Mouse (Mus musculus) midbrain, embryonic 14.5 days (tissue): Measurements from ENCODE around the gene Mical2. TPM values are rescaled to one million over a fixed set of nuclear protein-coding genes. Genes with fewer than 3 reads are reported as not detected.

ENCODE experiments used
- ATAC-seq: fragments of 200-750 bp; cut with Nextera tagmentation; 2 replicates; pipeline ENCODE4 v1.8.0; 2017; ENCODE audit warnings: moderate number of reproducible peaks, moderate library complexity; ENCODE audit not compliant: low FRiP score, low TSS enrichment
- DNase-seq: peaks from one replicate; pipeline ENCODE4 v3.0.0-alpha.2; 2015
- H3K27ac ChIP-seq: fragments of 300-500 bp; sonication (generic); replicated peaks from 2 replicates; pipeline ENCODE4 v1.5.1; 2014; ENCODE audit warnings: mild to moderate bottlenecking, low read depth, low read length, moderate library complexity
- H3K27me3 ChIP-seq: fragments of 300-500 bp; sonication (generic); 2 replicates; pipeline ENCODE4 v1.6.1; 2014; ENCODE audit warnings: low read length, control low read depth, mixed read lengths; ENCODE audit not compliant: control insufficient read depth, insufficient read depth
- H3K36me3 ChIP-seq: fragments of 300-500 bp; sonication (generic); 2 replicates; pipeline ENCODE4 v1.6.1; 2014; ENCODE audit warnings: low read length, control low read depth; ENCODE audit not compliant: control insufficient read depth, insufficient read depth
- H3K4me1 ChIP-seq: fragments of 300-500 bp; sonication (generic); 2 replicates; pipeline ENCODE4 v1.6.1; 2014; ENCODE audit warnings: mild to moderate bottlenecking, antibody characterized with exemption, low read length, control low read depth; ENCODE audit not compliant: control insufficient read depth, insufficient read depth
- H3K4me2 ChIP-seq: fragments of 300-500 bp; sonication (generic); 2 replicates; pipeline ENCODE4 v1.6.1; 2014; ENCODE audit warnings: mild to moderate bottlenecking, low read length, moderate library complexity
- H3K4me3 ChIP-seq: fragments of 300-500 bp; sonication (generic); replicated peaks from 2 replicates; pipeline ENCODE4 v1.5.1; 2014; ENCODE audit warnings: low read depth, low read length
- H3K9ac ChIP-seq: fragments of 300-500 bp; sonication (generic); replicated peaks from 2 replicates; pipeline ENCODE4 v1.6.1; 2014; ENCODE audit warnings: mild to moderate bottlenecking, low read length, moderate library complexity
- H3K9me3 ChIP-seq: fragments of 300-500 bp; sonication (generic); 2 replicates; pipeline ENCODE4 v1.6.1; 2016; ENCODE audit warnings: low read length, control low read depth, mixed read lengths; ENCODE audit not compliant: control insufficient read depth
- WGBS: fragments of 180-500 bp; shearing (Covaris S2); extraction: QIAGEN DNeasy Blood & Tissue Kit; methylation state at CpG from one replicate; pipeline ENCODE4 v1.1.7; 2014; 5-methylcytosine and 5-hydroxymethylcytosine counted together
- polyA plus RNA-seq: library from polyadenylated mRNA; unstranded; fragments of >200 nt; fragmentation: Nextera tagmentation; extraction: Ambion mirVana; gene quantifications from 2 replicates; pipeline ENCODE4 v1.2.1, GENCODE M21; 2014

Gene Mical2
- polyA plus RNA-seq, 1 experiment from 2014 or later: 1.6 TPM

DNA sequence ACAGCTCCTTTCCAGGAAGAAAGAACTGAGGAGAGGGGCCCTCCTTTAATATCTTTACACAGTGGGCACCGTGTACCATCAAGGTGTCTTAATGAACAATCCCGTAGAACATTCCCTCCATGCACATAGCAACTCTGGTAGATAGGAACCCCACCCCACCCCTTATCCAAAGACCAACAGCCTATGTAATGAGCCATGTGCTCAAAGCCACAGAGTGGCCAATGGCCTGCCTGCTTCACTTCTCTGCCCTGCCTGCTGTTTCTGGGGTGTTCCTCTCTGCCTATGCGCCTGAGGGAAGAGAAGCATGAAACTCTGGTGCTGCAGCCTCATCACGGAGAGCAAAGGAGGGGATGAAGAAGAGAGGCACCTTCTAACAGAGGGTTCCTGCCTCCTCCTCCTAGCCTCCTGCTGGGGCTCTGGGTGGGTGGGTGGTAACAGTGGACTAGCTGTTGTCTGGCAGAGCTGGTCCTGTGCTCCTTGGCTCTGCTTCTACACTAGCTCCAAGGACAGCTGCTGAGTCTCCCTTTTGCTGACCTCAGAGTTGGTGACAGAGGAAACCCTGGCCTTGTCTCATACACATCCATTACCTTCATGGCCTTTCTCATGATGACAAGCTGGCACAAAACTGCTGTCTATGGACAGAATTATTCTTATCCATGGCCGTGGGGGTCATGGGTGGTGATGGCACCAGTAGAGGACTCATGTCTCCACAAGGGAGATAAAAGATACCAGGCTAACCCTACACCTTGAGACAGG lies 62.9 kb downstream of the Mical2 start:
- Histone ChIP-seq H3K27me3 (no peaks in the 10 kb centered on the region), H3K4me1 (no peaks in the 10 kb centered on the region), H3K9ac (no peak overlapping the region), H3K4me2 (no peak overlapping the region), H3K9me3 (no peaks in the 10 kb centered on the region), H3K27ac (no peak overlapping the region), H3K36me3 (no peaks in the 10 kb centered on the region), H3K4me3 (no peak overlapping the region)
- no peak for ATAC-seq
- 91% methylated on average over 5 of the region's 5 CpGs for whole genome bisulfite sequencing
- DNase-seq: no peak

DNA sequence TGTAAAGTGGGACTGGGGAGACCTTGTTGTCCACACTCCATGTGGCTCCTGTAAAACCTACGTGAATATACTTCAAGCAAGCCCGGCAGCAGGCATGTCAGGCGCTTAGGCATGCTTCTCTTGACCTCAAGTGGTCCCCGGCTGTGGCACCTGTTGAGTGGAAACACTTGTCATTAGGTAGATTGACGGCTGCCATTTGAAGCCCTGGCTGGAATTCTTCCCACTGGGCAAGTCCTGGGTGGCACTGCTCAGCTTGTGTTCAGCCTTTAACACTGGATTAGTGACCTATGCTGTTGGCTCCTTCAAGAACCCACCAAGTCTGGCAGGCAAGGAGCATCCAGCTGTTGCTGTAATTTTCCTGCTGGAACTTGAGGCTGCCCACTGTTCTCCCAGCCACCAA lies 63.9 kb downstream of the Mical2 start:
- ATAC-seq (no peak), DNase-seq (no peak)
- Histone ChIP-seq H3K36me3 (no peaks in the 10 kb centered on the region), H3K27me3 (no peaks in the 10 kb centered on the region), H3K9ac (no peak overlapping the region), H3K27ac (no peak overlapping the region), H3K4me1 (no peaks in the 10 kb centered on the region), H3K4me3 (no peak overlapping the region), H3K4me2 (no peak overlapping the region), H3K9me3 (no peaks in the 10 kb centered on the region)
- 71% methylated on average over 5 of the region's 5 CpGs for WGBS

DNA sequence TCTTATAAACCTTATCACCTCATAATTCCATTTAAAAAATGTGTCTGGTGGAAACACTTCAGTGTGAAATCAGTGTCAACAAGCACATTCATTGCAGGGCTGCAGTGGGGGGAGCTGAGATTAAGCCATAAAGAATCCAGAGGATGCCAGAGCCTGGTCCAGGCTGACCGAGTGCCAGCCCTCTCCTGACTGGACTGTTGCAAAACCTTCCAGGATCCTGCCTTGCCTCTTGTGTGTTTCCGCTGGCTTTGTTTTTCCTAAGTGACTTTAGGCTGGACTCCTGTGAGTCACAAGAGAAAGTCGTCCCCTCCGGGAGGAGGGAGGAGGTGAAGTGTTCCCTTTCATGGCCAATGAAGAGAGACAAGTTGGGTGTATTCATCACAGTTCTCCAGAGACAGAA lies 64.3 kb downstream of the Mical2 start:
- Histone ChIP-seq H3K4me2 (no peak overlapping the region), H3K27me3 (no peaks in the 10 kb centered on the region), H3K27ac (no peak overlapping the region), H3K4me1 (no peaks in the 10 kb centered on the region), H3K36me3 (no peaks in the 10 kb centered on the region), H3K4me3 (no peak overlapping the region), H3K9me3 (no peaks in the 10 kb centered on the region), H3K9ac (no peak overlapping the region)
- WGBS: 34% methylated on average over 4 of the region's 4 CpGs
- DNase-seq (no peak), ATAC-seq (no peak)

DNA sequence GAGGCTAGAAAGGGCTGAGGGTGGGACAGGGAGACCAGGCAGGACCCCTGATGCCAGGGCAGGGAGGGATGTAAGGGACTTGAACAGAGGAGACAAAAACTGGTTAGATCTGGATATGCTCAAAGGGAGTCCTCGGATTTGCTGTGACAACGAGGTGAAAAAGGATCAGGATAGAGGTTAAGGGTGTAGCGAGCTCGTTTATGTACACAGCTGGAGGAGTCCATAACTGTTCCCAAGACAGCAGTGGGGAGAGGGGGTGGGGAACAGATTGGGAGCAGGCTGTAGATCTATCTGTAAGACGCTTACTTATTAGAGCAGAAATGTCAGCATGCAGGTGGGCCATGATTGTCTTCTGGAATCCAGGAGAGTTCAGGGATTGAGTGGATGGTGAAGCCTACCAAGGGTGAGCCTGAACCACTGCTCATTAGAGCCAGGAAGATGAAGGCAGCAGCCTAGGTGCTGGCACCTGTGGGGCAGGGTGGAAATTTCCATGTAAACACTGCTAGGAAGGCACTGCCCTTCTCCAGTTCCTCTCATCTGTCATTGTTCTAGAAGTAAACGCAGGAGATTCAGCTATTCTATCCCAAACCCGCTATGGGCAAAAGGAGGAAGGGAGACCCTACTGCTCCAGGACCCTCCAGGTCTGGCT lies 67.9 kb downstream of the Mical2 start:
- H3K27me3 ChIP-seq: no peaks in the 10 kb centered on the region
- ATAC-seq: no peak
- WGBS: 81% methylated on average over 7 of the region's 7 CpGs
- no peak for DNase-seq
- no peak overlapping the region for H3K4me2 ChIP-seq
- no peak overlapping the region for H3K9ac ChIP-seq
- no peaks in the 10 kb centered on the region for H3K4me1 ChIP-seq
- no peak overlapping the region for H3K27ac ChIP-seq
- H3K36me3 ChIP-seq: no peaks in the 10 kb centered on the region
- no peaks in the 10 kb centered on the region for H3K9me3 ChIP-seq
- no peak overlapping the region for H3K4me3 ChIP-seq

DNA sequence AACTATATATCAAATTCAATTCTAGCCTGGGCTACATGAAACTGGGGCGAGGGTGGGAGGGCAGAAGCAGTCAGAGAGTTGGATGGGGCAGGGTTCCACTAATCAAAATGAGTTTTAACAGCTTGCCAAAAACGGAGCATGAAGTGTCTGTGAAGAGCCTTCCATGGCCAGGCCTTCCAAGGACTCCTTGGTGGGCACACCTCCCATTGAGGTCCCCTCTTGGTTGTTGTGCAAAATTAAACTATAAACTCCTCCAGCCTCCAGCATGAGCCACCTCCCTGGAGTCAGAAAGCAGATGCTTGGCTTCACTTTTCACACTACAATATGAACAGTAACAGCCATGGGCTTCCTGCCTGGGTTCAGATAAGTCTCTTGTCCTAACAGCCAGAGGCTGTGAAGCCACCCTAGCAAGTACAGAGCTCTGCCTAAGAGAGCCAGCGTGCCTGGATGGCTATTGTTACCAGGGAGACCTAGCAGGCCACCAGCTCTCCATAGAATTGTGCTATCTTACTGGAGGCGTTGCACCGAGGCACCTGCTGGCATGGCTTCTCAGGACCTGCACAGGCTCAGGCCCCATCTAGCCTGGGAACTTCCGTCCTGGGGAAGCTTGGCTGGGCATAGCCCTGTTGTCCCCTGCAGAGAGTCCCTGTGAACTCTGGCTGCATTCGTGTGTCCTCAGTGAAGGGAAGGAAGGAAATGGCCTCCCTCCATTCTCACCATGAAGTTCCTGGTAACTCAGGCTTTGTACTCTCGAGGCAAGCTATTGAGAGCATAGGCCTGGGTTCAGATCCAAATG lies 70.0 kb downstream of the Mical2 start:
- Histone ChIP-seq H3K36me3 (no peaks in the 10 kb centered on the region), H3K4me1 (no peaks in the 10 kb centered on the region), H3K27ac (no peak overlapping the region), H3K27me3 (no peaks in the 10 kb centered on the region), H3K4me3 (no peak overlapping the region), H3K9me3 (no peaks in the 10 kb centered on the region), H3K4me2 (no peak overlapping the region), H3K9ac (no peak overlapping the region)
- ATAC-seq (no peak), DNase-seq (no peak)
- WGBS: 52% methylated on average over 8 of the region's 8 CpGs

DNA sequence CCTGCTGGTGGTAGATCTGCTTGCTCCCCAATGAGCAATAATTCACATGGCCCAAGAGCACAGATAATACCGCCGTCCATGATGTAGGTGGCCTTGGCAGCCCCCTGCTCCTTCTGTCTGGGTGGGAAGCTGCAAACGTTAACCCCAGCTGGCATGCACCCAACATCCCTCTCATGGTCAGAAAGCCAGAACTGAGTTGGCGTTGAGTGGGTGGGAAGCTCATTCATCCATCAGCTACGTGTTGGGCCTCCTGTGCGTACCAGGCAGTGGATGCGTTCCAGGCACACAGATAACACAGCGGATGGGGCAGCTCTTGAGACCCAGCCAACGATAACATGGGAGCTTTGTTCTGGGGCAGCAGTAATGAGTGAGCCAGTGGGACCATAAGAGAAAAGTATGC lies 72.4 kb downstream of the Mical2 start:
- Histone ChIP-seq H3K27me3 (no peaks in the 10 kb centered on the region), H3K9me3 (no peaks in the 10 kb centered on the region), H3K4me1 (no peaks in the 10 kb centered on the region), H3K4me2 (no peak overlapping the region), H3K27ac (no peak overlapping the region), H3K36me3 (no peaks in the 10 kb centered on the region), H3K4me3 (no peak overlapping the region), H3K9ac (no peak overlapping the region)
- DNase-seq (no peak), ATAC-seq (no peak)
- WGBS: 83% methylated on average over 9 of the region's 9 CpGs

DNA sequence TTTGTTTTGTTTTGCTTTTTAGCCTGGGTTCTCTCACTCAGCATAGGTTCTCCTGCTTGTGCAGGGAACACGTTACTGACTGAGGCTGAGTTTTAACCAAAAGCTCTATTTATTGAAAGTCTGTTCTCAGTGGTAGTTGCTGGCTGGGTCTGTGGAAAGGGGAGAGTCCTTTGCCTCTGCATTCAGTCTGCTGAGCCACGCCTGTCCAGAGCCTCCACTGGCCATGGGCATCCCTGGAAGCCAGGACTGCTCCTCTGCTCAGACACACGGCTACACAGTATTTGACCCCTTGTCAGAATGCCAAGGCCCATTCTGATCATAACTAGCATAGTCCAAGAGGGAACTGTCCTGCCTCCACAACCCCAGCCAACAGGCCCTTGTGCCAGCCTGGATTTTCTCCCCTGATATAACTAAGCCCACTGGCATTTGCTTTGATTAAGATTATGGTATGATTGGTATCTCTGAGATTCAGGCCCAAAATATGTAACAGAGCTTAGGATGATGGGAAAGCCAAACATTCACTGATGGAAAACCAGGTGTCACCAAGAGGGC lies 73.3 kb downstream of the Mical2 start:
- no peaks in the 10 kb centered on the region for H3K9me3 ChIP-seq
- H3K27ac ChIP-seq: no peak overlapping the region
- DNase-seq: no peak
- no peaks in the 10 kb centered on the region for H3K4me1 ChIP-seq
- ATAC-seq: no peak
- no peaks in the 10 kb centered on the region for H3K27me3 ChIP-seq
- H3K36me3 ChIP-seq: no peaks in the 10 kb centered on the region
- 84% methylated on average over 3 of the region's 3 CpGs for WGBS
- no peak overlapping the region for H3K4me2 ChIP-seq
- no peak overlapping the region for H3K9ac ChIP-seq
- H3K4me3 ChIP-seq: no peak overlapping the region

DNA sequence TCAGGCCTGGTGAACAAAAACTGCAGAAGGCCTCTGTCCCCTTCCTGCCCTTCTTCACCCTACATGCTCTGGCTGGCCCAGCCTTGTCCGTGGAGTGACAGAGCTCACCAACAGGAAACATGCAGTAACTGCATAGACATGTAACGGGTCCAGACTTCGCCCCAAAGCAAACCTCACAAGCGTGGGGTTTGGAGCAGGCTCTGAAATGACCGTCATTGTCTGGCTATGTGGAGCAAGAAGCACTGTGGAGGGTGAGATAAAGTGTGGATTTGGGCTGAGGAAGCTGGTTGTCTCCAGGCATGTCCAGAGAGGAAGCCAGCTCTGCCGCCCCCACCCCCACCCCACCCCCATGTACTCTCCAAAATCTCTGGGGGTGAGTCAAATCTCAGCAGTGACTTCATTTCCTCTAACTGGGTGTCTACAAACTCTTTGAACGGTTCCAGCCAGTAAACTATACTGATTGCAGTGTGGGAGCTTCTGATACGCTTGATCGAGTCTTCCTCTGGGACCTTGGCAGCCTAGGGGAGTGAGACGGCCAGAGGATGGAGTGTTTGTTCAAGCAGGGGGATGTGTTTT lies 74.0 kb downstream of the Mical2 start:
- Histone ChIP-seq H3K27ac (no peak overlapping the region), H3K4me2 (no peak overlapping the region), H3K27me3 (no peaks in the 10 kb centered on the region), H3K9ac (no peak overlapping the region), H3K9me3 (no peaks in the 10 kb centered on the region), H3K36me3 (no peaks in the 10 kb centered on the region), H3K4me1 (0 out of 2 replicates have a peak, but pooled peaks cover 3% of the 10 kb centered on the region), H3K4me3 (no peak overlapping the region)
- WGBS: 69% methylated on average over 10 of the region's 10 CpGs
- DNase-seq (no peak), ATAC-seq (no peak)
